Mouse (Mus musculus) spleen, adult 2 months (tissue): ENCODE measurements at regions not wholly inside any gene's neighbourhood (a gene's known extent, or its start where the extent isn't known, plus 50 kb on each side); places are given as distances from the start of the nearest gene placed in this dataset.

ENCODE experiments used
- CTCF ChIP-seq: fragments of 200-500 bp; IDR thresholded peaks from 2 replicates; pipeline ENCODE4 v1.5.1; 2011; ENCODE audit warnings: mild to moderate bottlenecking, inconsistent platforms; ENCODE audit not compliant: insufficient read depth, insufficient read length, insufficient replicate concordance; ENCODE audit errors: extremely low read depth
- POLR2A ChIP-seq: fragments of 200-500 bp; IDR thresholded peaks from 2 replicates; pipeline ENCODE4 v1.6.1; 2011; ENCODE audit warnings: low read depth, low read length, inconsistent platforms

GRCm38 (mm10) chr9:52234775-52235174, 66.4 kb upstream of the Zc3h12c start:
- TF ChIP-seq CTCF: no peak
- no peak for TF ChIP-seq POLR2A
